Mouse (Mus musculus): ENCODE data around the gene Pde10a. TPM values are rescaled to one million over a fixed set of nuclear protein-coding genes. Genes with fewer than 3 reads are reported as not detected.

Gene Pde10a
- total and polyA plus RNA-seq, 2 experiments from 2014 or later, result 14.7 to 55.4 TPM

DNA sequence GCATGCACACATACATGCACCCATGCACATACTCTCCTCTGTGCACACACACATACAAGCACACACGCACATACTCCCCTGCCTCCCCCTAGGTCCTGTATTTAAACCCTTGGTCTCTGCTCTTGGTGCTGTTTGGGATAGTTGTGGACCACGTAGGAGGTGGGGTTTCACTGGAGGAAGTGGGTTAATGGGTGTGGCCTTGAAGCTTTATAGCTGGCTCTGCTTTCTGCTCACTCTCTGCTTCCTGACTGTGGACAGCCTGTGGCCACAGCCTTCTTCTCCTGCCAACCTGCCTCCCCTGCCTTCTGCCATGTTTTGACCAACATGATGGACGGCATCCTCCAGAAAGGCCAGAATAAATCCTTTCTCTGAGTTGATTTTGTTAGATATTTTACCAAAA, 81.5 kb downstream of the Pde10a start:
- H3K27ac ChIP-seq (ENCODE audit: low read depth, low read length), result no peak overlapping the region
- DNase-seq (no peak), ATAC-seq (no peak)
- no peak overlapping the region for H3K9ac ChIP-seq
- H3K4me2 ChIP-seq (ENCODE audit: low read depth), result no peak overlapping the region
- WGBS, result 81% methylated on average over 3 of the region's 3 CpGs
- no peak for TF ChIP-seq CTCF (IDR thresholded peaks at IDR 0.05; ENCODE audit: low read depth)
- H3K9me3 ChIP-seq (ENCODE audit: low read length), result no peaks in the 10 kb centered on the region
- H3K4me3 ChIP-seq (ENCODE audit: low read depth, low read length), result no peak overlapping the region
- no peaks in the 10 kb centered on the region for H3K27me3 ChIP-seq (ENCODE audit: insufficient read depth, low read length)
- H3K4me1 ChIP-seq (ENCODE audit: insufficient read depth), result no peaks in the 10 kb centered on the region
- no peaks in the 10 kb centered on the region for H3K36me3 ChIP-seq (ENCODE audit: insufficient read depth)

DNA sequence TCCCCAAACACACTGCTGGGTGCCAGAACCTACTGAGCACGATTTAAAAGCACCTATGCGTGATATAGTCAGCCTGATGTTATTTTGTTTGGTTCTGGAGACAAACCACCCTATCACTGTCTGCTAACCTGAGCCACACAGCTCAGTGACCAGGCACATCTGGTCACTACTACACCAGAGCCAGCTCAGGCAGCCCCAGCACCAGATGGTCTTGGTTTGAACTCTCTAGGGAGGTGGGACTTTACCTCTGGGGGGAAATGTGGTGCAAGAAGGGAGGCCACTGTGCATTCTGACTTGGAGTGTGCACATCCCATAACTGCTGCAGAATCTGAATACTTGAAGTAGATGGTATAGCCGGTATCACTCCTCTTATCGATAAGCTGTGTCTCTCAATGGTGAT, 86.7 kb downstream of the Pde10a start:
- no peaks in the 10 kb centered on the region for H3K27me3 ChIP-seq (ENCODE audit: insufficient read depth, low read length)
- no peaks in the 10 kb centered on the region for H3K4me1 ChIP-seq (ENCODE audit: insufficient read depth)
- no peaks in the 10 kb centered on the region for H3K9me3 ChIP-seq (ENCODE audit: low read length)
- no peak overlapping the region for H3K4me2 ChIP-seq (ENCODE audit: low read depth)
- no peak overlapping the region for H3K27ac ChIP-seq (ENCODE audit: low read depth, low read length)
- H3K9ac ChIP-seq, result no peak overlapping the region
- no peak overlapping the region for H3K4me3 ChIP-seq (ENCODE audit: low read depth, low read length)
- no peaks in the 10 kb centered on the region for H3K36me3 ChIP-seq (ENCODE audit: insufficient read depth)
- no peak for TF ChIP-seq CTCF (IDR thresholded peaks at IDR 0.05; ENCODE audit: low read depth)
- no peak for ATAC-seq
- 84% methylated on average over 4 of the region's 4 CpGs for WGBS
- DNase-seq, result no peak

DNA sequence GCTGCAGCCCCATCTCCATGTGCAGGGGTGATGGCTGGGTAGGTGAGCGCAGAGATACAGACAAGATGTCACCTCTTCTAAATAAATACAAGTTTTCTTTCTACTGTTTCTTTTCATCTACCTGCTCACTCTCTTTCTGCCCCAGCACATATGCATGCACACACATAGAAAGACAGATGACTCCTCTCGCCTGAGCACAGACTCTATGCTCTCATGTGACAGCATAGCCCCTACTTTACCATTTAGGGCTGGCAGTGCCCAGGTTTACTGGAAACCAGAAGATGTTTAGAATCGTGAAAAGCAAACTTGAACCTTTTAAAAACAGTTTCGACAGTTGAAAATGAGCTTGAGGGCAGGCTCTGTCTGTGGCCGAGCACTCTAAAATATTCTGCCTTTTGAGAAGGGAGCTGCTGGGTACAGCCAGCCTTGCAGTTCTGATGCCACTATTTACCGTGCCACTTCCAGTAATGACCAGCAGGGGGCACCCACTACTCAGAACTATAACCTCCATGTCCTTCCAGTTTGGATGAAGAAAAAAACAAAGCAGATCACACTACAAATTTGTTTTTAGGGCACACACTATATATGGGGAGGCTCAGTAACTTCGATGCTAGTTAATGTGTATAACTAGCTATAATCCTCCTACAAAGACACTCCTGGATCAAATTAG, 88.8 kb downstream of the Pde10a start:
- H3K4me1 ChIP-seq (ENCODE audit: insufficient read depth), result no peaks in the 10 kb centered on the region
- DNase-seq (peak; percentile 93), ATAC-seq (peak; percentile 85)
- H3K27ac ChIP-seq (ENCODE audit: low read depth, low read length), result no peak overlapping the region
- 36% methylated on average over 7 of the region's 7 CpGs for WGBS
- H3K4me2 ChIP-seq (ENCODE audit: low read depth), result no peak overlapping the region
- no peaks in the 10 kb centered on the region for H3K36me3 ChIP-seq (ENCODE audit: insufficient read depth)
- no peak overlapping the region for H3K9ac ChIP-seq
- no peak overlapping the region for H3K4me3 ChIP-seq (ENCODE audit: low read depth, low read length)
- peak; percentile 95 for TF ChIP-seq CTCF (IDR thresholded peaks at IDR 0.05; ENCODE audit: low read depth)
- H3K9me3 ChIP-seq (ENCODE audit: low read length), result no peaks in the 10 kb centered on the region
- no peaks in the 10 kb centered on the region for H3K27me3 ChIP-seq (ENCODE audit: insufficient read depth, low read length)

DNA sequence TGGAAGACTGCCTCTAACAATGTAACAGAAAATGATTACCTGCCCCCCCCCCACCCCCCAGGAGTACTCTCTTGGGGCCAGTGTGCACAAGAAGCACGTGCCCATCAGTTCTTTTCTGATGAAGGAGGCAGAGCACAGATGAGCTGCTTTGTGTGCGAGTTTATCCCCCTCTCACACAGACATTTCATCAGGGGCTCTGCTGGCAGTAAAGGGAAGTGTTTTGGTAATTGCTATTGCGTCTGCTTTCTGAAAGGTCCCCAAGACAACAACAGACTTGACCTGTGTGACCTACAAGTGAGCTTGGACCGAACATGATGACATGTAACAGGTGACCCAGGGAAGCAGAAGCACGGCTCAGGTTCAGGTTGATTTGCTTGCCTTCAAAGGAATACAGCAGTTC, 95.2 kb downstream of the Pde10a start:
- no peaks in the 10 kb centered on the region for H3K27me3 ChIP-seq (ENCODE audit: insufficient read depth, low read length)
- no peak overlapping the region for H3K4me2 ChIP-seq (ENCODE audit: low read depth)
- H3K36me3 ChIP-seq (ENCODE audit: insufficient read depth), result no peaks in the 10 kb centered on the region
- ATAC-seq (no peak), DNase-seq (no peak)
- no peak overlapping the region for H3K4me3 ChIP-seq (ENCODE audit: low read depth, low read length)
- no peak for TF ChIP-seq CTCF (IDR thresholded peaks at IDR 0.05; ENCODE audit: low read depth)
- WGBS, result 39% methylated on average over 5 of the region's 5 CpGs
- H3K9ac ChIP-seq, result no peak overlapping the region
- no peak overlapping the region for H3K27ac ChIP-seq (ENCODE audit: low read depth, low read length)
- H3K4me1 ChIP-seq (ENCODE audit: insufficient read depth), result no peaks in the 10 kb centered on the region
- no peaks in the 10 kb centered on the region for H3K9me3 ChIP-seq (ENCODE audit: low read length)

DNA sequence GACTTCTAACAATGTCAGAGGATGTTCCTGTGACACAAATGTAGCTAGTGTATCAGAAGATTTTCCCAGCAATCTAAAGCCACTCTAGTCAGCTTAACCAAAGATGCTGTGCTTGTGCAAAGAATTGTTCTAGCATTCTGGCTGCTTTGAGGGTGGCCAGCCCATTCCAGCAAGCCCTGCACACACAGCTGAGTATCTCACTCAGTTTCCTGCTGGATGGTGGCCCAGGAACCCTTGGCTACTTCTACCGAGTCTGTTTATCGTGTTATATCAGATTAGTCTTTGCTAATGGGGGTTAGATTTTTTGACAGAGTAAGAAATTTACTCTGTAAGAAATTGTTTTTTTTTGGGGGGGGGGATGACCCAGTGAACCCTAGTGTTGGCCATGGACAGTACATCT, 95.9 kb downstream of the Pde10a start:
- Histone ChIP-seq H3K9ac (no peak overlapping the region), H3K9me3 (ENCODE audit: low read length) (no peaks in the 10 kb centered on the region), H3K27ac (ENCODE audit: low read depth, low read length) (no peak overlapping the region), H3K4me3 (ENCODE audit: low read depth, low read length) (no peak overlapping the region), H3K4me1 (ENCODE audit: insufficient read depth) (no peaks in the 10 kb centered on the region), H3K36me3 (ENCODE audit: insufficient read depth) (no peaks in the 10 kb centered on the region), H3K4me2 (ENCODE audit: low read depth) (no peak overlapping the region), H3K27me3 (ENCODE audit: insufficient read depth, low read length) (no peaks in the 10 kb centered on the region)
- ATAC-seq (no peak), DNase-seq (no peak)
- TF ChIP-seq CTCF (IDR thresholded peaks at IDR 0.05; ENCODE audit: low read depth), result no peak
- WGBS, result 37% methylated on average over 2 of the region's 2 CpGs

DNA sequence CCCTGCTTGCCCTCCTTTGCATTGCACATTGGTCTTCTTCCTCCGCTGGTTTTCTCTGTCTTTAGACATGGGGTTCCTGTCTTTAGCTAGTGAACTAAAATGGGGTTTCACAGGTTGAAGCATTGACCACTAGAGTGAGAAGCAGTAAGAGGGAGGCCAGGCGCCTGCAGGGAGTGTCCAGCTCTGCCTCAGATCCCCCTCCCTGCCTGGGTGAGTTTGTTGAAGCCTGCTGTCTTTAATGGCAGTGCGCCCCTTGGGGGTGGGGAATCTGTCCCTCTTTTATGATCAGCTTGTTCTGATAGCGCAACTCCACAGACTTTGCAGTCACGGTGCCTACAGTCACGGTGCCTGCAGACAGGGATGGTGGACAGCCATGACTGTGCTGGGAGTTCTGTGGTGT, 96.7 kb downstream of the Pde10a start:
- ATAC-seq (no peak), DNase-seq (no peak)
- Histone ChIP-seq H3K4me2 (ENCODE audit: low read depth) (no peak overlapping the region), H3K27ac (ENCODE audit: low read depth, low read length) (no peak overlapping the region), H3K4me1 (ENCODE audit: insufficient read depth) (no peaks in the 10 kb centered on the region), H3K9ac (no peak overlapping the region), H3K36me3 (ENCODE audit: insufficient read depth) (no peaks in the 10 kb centered on the region), H3K4me3 (ENCODE audit: low read depth, low read length) (no peak overlapping the region), H3K9me3 (ENCODE audit: low read length) (no peaks in the 10 kb centered on the region), H3K27me3 (ENCODE audit: insufficient read depth, low read length) (no peaks in the 10 kb centered on the region)
- TF ChIP-seq CTCF (IDR thresholded peaks at IDR 0.05; ENCODE audit: low read depth), result no peak
- WGBS, result 60% methylated on average over 6 of the region's 6 CpGs

DNA sequence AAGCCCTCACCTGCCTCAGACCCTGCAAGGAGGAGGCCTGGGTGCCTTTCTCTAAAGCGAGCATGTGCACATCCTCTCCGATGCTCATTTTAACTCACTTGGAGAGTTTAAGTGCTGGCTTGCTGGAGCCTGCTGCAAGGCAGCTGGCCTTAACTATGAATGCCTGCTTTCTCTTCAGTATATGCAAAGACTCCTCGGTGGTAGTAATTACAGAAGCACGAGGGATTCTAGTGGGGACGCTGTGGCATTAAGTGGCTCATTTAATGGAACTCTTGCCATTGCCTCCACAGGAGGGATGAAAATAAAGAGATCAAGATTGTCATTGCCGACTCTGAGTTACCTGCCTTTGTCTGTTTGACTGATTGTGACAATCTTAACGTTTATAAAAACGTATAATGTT, 101.2 kb downstream of the Pde10a start:
- Histone ChIP-seq H3K4me3 (ENCODE audit: low read depth, low read length) (no peak overlapping the region), H3K9me3 (ENCODE audit: low read length) (no peaks in the 10 kb centered on the region), H3K4me2 (ENCODE audit: low read depth) (no peak overlapping the region), H3K9ac (no peak overlapping the region), H3K4me1 (ENCODE audit: insufficient read depth) (no peaks in the 10 kb centered on the region), H3K27me3 (ENCODE audit: insufficient read depth, low read length) (no peaks in the 10 kb centered on the region), H3K27ac (ENCODE audit: low read depth, low read length) (no peak overlapping the region), H3K36me3 (ENCODE audit: insufficient read depth) (no peaks in the 10 kb centered on the region)
- no peak for DNase-seq
- no peak for TF ChIP-seq CTCF (IDR thresholded peaks at IDR 0.05; ENCODE audit: low read depth)
- ATAC-seq, result peak; percentile 38; the same call in 1 of the 2 replicates
- WGBS, result 25% methylated on average over 8 of the region's 8 CpGs

Measured in forebrain, postnatal 0 days (tissue).